Mouse (Mus musculus) mouse trophoblast stem cell (cell line): ENCODE results near the gene Snx5.

ENCODE experiments used
- in situ Hi-C, 2 experiments: fragments of 300-500 bp; cut with MseI, MboI; formaldehyde crosslinking; loops; 2 replicates in 1 of 2; 3 replicates in 1 of 2; pipeline ENCODE4 v1.15.1; 2025

Snx5 gene

DNA sequence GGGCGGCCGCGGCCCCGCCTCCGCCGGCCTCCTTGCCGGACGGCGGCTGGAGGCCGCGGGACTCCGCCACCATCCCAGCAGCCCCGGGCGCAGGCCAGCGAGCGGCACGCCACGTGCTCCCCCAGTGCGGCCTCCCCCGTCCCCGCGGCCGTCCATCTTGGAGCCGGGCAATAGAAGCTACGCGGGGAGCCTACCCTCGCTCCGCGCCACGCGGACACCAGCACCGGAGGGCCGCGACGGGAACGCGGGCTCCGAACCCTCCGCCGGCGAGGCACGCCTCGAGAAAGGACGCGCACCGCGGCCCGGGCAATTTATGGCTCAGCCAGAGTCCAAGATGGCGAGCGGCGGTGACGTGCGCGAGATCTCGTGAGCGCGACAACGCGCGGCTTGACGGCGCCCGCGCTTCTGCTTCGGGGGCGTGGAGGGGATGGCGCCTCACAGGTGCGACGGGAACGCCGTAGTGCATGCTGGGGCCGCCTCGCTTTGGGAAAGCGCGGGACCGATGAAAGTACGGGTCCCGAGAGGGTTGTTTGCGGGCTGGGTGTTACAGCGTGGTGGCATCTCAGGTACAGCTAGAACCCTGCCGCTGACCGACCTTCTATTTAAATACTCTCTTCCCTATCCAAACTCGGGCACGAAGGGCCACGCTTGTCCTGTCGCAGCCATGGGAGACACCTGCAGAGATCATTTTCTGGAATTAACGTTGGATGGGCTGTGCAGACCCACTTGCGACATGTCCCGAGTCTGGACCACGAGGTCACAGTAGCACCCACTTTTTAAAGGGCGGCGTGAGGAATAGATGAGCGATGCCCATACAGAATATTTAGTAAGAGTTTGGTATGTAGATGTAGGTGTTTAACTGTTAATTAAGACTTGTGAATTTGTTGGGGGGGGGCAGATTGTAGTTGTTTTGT lies at the start of gene Snx5, which contains the start of gene Mgme1:
Gene Snx5, minus strand, starts transcription at position 400 of the 914 bp plus-strand sequence.
Gene Mgme1, plus strand, starts transcription at position 157 of the 914 bp plus-strand sequence.
- in situ Hi-C loops: no loop called here

DNA sequence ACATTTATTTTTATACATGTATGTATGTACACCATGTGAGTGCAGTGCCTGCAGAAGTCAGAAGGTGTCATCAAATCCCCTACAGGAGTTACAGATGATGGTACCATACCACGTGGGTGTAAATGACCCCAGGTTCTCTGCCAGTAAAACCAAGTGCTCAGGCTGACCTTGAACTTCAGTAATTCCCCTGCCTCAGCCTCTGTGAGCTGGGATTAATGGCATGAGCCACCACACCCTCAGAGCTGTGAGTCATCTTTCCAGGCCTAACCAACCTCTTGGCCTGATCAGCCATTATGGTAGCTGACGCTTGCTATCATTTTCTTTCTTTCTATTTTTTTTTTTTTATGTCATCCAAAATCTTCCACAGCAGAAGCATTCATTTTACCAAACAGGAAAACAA lies 40.7 kb upstream of the Snx5 start:
- in situ Hi-C loops: no loop called here

DNA sequence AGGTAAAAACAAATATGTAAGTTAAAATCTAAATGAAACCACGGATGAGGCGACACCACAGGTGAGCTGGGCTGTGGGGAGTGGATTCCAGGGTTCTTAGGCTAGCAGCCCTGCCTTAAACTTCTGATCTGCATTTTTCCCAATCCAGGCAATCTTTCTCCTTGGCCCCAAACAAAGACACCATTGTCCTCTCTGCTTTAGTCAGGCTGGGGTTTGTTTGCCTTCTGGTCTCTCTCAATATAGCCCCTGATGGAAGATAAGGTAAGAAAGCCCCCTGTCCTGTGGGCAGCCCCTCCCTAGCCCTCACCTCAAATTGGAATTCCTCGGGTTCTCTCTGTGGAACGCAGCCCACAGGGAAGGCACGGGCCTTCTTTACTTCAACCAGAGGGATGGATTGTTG lies 39.6 kb upstream of the Snx5 start:
- in situ Hi-C loops: no loop called here

DNA sequence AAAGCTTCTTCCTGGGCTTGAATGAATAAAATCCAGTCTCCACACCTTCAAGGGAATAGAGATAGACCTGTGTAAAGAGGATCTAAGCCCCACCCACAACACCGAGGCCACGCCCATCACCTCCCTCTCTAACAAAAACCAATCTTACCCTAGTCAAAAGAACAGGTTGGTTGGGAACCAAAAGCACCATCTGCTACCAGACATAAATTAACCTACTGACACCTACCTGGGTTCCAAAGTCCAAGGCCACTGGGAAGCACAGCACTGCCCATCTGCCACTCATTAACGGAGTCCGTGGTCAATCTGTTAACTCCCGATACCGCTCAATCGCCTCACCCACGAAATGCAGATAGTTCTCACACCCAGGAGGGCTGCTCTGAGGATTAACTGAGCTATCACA lies 37.9 kb upstream of the Snx5 start:
- in situ Hi-C loops: no loop called here

DNA sequence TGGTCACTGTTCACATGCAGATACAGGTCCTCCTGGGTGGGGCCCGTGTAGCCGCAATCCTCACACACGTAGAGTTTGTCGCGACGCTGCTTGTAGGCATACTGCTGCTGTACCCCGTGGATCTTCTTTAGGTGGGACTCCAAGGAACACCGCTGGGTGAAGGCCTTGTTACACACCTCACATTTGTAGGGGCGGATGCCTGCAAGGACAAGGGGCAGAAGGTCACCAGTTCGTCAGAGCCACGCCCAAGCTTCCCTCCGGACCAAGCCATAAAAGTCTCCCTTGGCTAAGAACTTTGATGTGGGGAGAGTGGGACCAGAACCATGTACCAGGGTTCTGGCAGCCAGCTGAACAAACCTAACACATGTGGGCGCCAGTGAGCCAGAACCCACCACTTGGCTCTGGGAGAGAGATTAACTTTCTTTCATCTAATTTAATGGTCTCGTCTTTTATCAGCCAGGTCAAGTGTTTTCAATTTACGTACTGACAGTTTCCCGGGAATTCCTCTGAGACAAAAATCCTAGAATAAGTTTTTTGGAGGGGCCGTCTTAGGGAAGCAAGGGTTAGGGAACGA lies 35.1 kb upstream of the Snx5 start:
- in situ Hi-C loops: no loop called here

DNA sequence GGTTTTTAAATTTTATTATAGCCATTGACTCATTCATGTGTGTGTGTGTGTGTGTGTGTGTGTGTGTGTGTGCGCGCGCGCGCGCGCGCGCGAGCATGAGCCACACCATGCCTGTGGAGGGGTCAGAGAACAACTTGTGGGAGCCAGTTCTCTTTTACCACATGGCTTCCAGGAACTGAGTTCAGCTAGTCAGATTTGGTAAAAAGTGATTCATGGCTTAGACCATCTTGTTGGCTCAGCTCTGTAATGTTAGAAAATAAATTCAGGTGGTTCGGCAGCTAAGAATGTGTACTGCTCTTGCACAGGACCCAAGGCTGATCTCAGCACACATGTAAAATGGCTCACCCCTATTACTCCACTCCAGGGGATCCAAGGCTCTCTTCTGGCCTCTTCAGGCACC lies 30.4 kb upstream of the Snx5 start:
- in situ Hi-C loops: no loop called here

DNA sequence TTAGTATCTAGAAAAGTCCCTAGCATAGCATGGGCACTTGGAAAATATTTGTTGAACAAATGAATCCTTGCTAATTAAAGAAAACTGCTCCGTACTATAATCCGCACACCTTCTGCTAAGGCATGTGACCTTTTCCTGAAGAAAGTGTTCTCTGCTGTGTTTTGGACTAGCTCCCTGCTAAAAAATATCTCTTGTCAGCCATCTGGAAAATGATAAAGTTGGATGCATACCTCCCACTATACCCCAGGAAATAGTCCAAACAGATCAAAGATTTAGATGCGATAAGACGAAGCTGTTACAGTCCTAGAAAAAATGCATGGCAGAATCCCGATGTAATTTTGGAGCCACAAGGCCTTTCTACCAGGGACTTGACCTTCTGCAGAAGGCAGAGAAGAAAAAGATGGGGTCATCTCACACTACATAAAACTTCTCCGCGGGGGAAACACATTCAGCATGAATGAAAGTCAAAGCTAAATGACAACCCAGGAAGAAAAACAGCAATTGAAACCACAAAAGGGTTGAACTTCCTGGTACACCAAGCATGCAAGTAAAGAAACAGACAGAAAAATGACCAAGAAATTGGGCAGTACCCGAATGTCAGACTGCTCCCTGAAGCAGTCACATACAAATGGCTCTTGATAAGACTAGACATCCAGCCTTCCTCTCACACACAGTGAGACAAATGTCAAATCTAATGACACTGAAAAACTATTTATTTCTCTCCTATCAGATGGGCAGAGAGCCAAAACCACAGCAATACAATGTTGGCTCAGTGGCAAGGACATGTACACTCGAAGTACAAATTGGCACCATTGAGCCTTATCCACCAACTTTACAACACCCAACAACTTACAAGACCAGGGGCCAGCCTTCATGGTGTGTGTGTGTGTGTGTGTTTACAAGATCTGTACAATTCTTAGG lies 29.3 kb upstream of the Snx5 start:
- in situ Hi-C loops: no loop called here

DNA sequence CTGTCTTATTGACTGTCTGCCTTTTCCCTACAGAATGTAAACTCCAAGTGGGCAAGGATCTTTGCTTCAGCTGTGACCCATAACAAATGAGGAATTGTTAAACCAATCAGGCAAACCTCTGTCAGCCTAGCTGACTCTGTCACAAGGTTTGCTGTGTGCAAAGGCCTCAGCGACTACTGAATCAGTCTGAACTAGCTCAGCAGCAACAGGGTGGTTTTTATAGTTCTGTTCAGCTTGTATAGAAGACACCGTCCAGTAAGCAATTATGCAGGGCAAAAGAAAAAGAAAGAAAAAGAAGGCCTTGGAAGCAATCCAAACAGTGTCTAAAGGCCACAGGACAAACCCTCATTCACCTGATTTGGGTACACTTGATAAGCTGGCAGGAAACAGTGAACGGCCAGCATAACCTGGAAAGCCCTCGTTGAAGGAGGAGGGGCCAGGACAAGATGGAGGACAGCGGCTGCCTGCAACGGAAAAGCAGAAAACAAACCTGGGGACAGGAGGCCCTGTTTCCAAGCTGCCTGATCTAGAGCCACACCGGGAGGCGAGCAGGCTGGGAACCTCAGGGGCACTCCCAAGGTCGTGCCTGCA lies 24.5 kb upstream of the Snx5 start:
- in situ Hi-C loops: no loop called here

DNA sequence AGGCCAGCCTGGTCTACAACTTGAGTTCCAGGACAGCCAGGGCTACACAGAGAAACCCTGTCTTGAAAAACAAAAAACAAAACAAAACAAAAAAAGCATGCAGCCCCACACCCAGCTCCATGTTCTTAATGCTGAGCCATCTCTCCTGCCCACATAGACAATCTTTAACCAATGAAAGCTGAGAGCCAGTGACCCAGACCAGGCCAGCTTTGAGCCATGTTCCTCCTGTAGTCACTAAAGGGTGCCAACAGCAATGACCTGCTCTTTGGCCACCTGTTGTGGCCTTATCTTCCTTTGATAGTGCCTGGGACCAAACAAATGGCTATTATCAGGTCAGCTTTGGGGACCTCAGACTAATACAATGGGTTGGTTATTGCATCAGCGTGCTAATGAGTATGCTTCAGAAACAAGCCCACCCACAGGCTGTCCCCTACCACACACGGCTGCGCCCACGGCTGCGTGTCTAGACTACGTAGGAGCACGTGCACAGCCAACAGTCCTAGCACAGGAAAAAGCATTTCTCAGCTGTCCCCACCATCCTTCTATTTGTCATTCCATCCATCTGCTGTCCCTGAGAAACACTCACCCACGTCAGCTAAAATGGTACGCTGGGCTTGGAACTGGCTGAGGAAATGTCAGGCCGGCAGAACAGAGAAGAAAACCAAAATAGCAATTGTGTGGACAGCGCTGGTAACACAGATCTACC lies 21.0 kb upstream of the Snx5 start:
- in situ Hi-C loops: no loop called here

DNA sequence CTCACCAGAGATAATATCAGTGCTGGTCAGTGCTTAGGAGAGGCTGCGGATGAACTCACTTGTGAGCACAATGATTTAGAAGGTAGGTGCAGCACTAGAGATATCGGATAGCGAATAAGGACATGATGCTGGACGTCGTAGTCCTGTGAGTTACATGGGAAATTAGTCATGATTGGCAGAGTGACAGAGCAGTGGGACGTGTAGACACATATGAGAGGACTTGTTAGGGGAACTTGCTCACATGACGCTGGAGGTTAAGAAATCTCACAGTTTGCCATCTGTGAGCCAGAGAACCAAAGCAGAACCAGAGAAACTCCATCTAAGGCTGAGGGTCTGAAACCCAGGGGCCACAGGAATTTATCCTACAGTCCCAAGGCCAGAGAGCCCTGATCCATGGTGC lies 19.6 kb upstream of the Snx5 start:
- in situ Hi-C loops: no loop called here

DNA sequence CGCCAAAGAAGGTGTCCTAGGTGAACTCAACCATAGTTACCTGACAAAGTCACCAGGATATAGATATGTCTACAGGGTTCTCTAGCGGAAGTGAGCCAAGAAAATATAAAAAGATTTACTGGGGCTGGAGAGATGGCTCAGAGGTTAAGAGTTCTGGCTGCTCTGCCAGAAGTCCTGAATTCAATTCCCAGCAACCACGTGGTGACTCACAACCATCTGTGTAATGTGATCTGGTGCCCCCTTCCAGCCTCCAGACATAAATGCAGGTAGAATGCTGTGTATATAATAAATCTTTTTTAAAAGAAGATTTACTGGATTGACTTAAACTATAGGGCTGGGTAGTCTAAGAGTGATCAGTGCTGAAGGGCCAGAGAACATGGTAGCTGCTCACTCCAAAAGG lies 10.7 kb upstream of the Snx5 start:
- in situ Hi-C loops: no loop called here

DNA sequence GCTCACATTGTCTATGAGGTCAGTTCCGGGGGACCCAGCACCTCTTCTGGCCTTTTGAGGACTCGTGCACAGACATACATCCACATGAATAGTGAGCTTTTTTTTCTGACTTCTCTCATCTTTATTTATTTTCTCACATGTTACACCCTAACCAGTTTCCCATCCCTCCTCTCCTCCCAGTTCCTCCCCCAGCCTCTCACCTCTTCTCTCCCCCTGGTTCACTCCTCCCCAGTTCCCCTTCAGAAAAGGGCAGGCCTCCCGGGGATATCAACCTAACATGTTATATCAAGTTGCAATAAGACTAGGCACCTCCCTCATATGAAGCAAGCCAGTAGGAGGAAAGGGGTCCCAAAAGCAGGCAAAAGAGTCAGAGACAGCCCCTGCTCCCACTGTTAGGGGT lies 9.9 kb upstream of the Snx5 start:
- in situ Hi-C loops: no loop called here

DNA sequence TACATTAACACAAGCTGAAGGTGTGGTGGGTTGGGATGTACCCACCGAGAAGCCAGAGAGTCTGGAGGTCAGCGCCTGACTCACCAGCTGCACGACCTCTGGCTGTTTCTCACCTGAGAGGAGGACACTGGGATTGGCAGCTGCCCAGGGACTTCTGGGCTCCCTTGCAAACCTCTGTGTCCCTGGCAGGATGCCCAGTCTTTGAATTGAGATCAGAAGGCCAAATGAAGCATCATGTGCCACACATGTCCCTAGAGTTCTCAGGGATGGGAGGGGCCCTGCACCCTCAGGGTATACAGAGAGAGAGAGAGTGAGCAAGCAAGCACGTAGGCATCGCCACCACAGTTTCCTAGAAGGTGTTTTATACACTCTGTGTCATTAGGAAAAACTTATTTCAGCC lies 9.0 kb upstream of the Snx5 start:
- in situ Hi-C loops: no loop called here

DNA sequence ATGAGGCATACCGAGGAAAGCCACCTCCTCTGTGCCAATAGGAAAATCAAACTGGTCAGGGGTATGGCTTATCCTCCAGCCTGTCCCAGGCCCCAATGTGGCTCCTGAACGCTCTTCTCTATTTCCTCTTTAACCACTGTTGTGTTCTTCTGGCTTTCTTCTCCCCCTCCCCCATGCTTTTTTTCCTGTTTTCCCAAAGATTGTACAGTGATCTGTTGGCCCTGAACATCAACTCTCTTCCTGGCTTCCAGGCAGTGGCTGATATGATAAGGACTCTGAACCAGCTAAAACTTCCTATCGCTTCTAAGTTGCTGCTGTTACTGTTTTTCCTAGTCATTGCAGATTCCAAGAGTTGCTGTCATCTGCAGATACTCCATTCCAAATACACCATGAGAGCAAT lies 6.2 kb upstream of the Snx5 start:
- in situ Hi-C loops: no loop called here

DNA sequence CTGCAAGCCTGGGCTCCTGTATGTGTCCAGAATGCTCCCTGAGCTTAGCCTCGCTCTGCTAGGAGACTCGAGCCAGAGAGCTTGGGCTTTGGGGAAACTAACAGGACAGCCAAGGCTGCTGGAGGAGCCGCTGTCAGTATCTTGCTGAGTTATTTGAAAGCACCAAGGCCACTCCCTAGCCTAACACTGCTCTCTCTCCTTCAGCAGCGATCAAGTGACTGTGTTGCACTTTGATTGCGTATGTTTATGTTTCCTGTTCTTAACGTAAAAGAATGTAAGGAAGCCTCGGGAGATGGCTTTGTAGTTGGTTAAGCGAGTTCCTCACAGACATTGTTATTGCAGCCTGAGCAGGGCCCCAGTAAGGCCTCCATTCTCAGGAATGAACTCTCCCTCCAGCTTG lies 4.0 kb upstream of the Snx5 start:
- in situ Hi-C loops: no loop called here

DNA sequence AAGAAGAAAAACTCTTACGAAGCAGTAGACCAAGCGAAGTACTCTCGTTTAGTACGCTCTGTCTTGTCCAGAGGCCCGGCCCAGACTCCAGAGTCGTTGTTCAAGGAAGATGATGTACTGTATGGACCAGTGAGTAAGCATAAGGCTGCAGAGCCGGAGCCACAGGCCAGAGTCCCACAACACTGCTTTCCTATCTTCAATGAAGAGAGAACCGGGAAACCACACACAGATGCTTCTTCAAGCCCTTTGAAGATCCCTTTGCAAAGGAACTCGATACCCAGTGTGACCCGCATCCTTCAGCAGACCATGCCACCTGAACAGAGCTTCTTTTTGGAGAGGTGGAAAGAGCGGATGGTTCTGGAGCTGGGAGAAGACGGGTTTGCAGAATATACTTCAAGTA lies 1.4 kb upstream of the Snx5 start:
- in situ Hi-C loops: no loop called here

DNA sequence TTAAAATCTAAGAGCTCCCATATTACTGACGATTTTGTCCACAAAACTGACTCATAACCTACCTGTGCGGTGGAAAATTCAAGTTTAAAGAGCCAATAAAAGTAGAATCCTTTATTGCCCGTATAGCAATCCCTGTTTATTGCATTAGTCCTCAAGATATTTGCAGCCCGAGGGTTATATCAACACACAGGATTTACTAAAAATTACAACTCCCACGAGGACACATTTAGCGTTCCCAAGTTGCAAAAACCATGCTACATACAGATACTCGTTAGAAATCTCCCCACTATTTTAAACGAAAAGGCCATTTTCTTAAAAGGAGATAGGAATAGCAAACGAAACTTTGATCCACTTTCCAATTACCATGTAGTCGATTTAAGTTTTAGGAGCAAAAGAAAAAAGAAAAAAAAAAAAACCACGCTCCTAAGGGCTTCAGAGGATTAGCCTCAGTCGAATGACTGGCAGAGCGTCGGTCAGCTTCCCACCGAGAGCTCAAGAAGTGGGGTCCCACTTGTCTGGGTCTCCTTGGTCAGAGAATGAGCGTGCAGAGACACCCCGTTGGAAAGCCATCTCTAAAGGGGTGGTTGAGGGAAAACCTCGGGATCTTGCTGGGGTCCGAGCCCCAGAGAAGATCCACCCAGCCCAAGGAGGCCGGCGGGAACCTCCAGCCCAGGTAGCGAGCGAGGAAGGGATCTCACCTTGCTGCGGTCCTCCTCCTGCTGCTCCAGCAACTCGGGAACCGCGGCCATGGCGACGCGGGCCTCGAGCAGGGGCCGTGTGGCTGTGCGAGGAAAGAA lies 829 bp downstream of the Snx5 start:
- in situ Hi-C loops: no loop called here

DNA sequence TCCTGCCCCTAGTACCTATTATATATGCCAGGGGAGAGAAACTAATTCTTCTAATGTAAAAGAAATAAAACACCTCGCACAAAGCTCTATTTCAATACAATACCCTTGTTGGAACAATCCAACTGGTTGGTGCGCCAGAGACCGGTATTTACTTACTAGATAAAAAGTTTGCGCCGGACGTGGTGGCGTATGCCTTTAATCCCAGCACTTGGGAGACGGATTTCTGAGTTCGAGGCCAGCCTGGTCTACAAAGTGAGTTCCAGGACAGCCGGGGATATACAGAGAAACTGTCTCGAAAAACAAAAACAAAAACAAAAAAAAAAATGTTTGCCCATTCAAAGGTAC lies 1.4 kb downstream of the Snx5 start:
- in situ Hi-C loops: no loop called here

DNA sequence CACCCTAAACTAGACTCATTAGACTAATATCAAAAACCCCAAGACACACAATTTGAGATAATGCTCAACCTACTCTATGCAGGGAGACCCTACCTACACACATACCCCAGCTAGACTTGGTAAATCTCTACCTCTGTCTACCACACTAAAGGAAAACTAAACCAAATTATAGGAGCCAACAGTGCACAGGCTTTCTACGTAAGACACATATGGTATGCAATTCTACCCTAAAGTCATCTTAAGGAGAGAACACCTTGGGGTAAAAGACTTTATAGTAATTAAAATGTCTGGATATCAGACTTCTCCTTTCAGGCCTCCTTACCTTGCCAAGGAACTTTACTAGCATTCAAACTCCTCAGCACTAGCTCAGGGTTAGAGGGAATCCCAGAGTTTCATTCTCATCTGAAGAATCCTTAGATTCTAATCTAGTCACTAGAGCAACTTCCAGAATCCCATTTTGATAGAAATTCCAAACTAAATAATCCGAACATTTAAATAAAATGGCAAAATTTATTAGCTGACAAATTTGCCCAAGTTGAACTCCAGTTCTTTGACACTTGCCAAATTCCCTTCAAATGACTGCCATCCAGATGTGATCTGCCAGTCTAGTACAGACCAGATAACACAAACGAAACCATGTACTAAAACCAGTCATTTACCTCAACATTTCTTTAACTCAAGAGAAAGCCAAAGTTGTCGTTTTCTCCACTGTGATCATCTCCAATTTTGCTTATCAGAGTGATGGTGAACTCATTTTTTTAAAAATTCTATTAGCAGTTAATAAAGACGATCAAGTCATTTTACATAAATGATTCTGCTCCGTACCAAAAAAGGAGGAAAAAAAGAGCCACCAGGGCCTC lies 2.0 kb downstream of the Snx5 start:
- in situ Hi-C loops: no loop called here

DNA sequence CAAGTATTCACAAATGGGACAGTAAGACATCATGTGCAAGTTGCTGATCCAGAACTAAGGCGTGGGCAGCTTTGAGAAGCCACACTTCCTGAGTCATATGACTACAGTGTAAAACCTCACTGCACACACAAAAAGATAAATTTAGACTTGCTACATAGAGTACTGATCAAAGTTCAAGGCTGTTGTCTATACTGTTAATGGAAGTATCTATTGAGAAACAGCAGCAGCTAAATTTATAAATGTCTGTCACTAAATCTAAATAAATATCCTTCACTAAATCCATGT lies 3.0 kb downstream of the Snx5 start:
- in situ Hi-C loops: no loop called here
